Mouse (Mus musculus) neutrophil, adult 5-6 weeks (primary cell): ENCODE data around the gene Wdr81. TPM values are rescaled to one million over a fixed set of nuclear protein-coding genes. Genes with fewer than 3 reads are reported as not detected.

Experiments
- ATAC-seq: fragments of 151-379, 151-347 bp; 2 replicates; pipeline ENCODE4 v1.8.0; 2017; ENCODE audit warnings: mild to moderate bottlenecking, moderate TSS enrichment; ENCODE audit not compliant: insufficient number of reproducible peaks, poor library complexity, low FRiP score, severe bottlenecking; ENCODE audit errors: extremely low read depth
- total RNA-seq: library from RNA; stranded (forward); fragments of 200-1000 nt; gene quantifications from 2 replicates; pipeline ENCODE4 v1.2.3, GENCODE M21; 2017

The Wdr81 gene
- total RNA-seq, 1 experiment from 2014 or later: 16.3 TPM

DNA sequence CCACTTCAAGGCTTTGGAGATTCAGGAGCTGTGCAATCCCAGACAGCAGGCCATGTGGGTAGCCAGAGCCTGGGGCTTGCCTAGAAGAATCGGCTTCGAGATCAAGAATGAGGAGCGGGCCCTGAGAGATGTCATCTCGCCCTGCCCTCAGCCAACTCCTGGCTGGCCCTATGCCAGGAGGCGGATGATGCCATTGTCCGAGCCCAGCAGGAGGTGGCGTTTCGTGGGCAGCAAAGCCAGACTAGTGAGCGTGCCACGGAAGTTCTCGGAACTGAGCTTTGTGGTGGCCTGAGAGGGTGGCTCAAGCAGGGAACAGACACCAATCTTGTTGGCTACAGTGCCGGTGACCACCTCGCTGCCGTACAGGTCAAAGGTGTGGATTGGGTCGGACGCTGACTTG, 12.9 kb downstream of the Wdr81 start:
- no peak for ATAC-seq

DNA sequence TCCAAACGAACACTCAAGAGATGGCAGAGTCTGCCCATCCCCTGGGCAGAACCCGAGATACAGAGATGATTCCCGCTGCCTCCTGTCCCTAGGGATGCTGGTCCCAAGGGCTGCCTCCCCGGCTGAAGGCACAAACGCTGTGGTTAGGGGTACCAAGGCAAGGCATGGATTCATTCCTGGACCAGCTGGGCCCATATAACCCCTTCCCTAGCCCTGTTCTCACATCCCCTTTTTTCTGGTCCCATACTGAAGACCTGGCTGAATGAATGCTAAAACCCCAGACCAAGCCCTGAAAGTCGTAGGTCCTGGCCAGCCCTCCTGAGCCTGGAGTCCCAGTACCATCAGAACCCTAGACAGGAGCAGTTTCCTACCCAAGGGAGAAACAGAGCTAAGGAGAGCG, 13.5 kb downstream of the Wdr81 start:
- no peak for ATAC-seq

DNA sequence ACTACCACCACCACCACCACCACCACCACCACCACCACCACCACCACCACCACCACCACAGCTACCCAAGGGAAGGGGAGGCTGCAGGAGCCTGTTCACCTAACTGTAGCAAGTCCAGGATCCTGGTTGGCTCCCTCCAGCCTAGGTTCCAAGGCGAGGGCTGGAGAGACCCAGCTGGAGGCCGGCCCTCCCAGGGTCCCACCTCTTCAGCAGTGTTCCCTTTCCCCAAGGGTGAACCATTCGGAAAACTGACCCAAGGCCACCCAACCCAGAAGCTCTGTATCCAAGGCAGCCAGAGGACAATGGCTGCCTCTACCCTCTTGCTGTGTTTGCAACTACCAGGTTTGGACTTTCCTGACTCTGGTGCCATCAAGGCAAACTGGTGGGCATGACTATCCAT, 14.6 kb downstream of the Wdr81 start:
- no peak for ATAC-seq

DNA sequence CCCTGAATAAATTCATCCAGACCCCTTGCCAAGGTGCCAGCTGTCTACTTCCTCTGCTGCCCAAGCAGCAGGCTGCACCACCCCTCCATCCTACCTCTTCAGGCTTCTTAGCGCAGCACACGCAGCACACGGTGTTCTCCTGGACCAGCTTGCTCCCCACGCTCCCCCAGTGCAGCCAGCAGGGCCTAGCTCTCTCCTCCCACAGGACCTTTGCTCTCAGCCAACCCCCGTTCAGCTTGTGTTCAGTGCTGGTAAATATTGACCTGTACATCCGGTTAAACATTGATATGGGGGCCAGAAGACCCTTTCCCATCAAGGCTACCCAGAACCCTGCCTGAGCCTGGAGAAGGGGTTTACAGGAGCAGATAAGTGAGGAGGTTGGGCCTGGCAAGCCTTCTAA, 15.2 kb downstream of the Wdr81 start, which contains the start of gene Serpinf2:
Serpinf2 (minus strand) TSS at position 229 of the 400 bp plus-strand sequence.
- ATAC-seq: no peak

DNA sequence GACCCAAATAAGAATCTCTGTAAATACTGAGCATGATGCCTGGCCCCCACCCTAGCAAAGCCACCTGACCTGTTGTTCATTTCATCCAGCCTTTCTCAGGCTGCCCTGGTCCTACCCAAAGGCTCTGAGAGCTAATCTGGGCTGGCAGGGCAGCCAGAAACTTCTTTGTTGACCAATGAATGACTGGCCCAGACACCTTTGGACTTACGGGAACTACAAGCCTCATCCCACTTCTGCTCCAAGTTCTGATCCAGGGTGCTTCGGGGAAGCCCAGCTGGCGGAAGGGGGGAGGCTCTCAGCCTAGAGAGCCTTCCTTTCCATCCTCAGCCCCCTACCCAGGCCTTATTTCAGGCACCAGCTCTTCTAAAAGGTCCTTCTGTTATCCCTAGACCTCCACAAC, 15.7 kb downstream of the Wdr81 start:
- ATAC-seq: no peak

DNA sequence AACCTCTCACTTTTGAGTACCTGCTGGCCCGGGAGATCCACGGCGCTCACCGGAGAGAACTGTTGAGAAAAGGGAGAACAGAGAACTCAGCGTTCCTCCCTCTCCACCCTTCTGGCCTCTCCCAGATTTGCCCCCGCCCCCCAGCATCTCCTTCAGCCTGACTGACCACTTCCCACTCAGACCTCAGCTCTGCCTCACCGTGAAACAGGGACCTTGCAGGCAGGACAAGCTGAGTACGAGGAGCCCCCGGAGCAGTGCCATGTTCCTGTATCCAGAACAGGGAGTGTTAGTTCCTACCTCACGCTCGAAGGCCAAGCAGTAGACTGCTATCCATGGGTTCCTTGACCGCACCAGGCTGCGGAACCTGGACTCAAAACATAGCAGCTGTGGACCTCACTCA, 16.3 kb downstream of the Wdr81 start:
- no peak for ATAC-seq

DNA sequence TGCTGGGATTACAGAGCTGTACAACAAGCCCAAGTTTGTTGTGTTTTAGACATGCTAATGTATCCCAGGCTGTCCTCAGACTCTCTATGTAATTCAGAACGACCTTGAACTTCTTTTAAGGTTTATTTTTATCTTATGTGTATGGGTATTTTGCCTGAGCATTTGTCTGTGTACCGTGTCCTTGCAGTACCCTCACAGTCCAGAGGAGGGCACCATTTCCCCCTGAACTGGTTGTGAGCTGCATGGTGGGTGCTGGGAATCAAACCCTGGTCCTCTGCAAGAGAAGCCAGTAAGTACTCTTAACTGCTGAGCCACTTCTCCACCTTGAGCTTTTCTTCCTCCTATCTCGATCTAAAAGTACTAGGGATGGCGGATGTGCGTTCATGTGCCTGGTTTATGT, 20.4 kb downstream of the Wdr81 start:
- no peak for ATAC-seq

DNA sequence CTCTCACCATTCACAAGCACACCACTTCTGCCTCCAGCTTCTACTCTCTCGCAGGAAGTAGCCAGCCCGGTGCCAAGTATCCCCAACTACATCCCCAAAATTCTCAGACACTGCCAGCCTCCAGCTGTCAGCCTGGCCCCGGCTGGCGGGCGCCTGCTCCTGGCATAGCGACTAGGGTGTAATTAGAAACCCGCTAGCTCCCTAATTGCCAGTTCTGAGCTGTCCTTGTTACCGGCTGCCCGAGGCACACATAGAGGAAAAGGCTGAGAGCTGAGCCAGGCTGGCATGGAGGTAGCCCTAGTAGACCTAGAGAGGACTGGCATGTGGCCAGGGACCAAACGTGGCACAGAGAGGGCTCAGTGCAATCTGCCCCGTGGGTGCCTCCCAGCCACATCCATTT, 23.2 kb downstream of the Wdr81 start:
- ATAC-seq: no peak

DNA sequence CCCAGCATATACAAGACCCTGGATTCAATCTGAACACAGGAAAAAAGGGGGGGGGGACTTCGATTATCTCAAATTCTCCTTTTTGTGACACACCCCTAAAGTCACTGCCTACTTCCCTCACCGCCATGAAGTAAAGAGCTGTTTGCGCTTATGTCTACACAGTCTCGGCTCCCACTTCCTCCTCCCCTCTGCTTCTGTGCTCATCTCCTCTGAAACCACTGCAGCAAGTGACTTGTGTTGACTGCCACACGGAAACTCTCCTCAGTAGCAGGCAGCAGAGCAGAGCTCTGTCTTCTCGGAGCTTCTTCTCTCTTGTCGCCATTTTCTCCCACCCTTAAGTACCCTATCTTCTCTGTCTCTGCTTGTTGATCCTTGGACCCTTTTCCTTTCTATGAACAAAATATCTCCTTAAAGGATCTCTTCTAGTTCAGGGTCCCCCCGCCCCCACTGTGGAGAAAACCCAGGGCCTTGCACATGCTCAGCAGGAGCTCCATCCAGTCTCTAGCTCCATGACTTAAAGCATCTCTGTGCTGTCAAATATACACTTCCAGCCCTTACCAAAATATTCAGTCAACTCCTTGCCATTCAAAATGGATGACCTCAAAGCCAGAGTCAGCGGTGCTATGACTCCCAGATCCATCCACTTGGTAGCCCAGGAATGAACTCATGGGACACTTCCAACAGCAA, 25.4 kb downstream of the Wdr81 start:
- ATAC-seq: peak; percentile 86

DNA sequence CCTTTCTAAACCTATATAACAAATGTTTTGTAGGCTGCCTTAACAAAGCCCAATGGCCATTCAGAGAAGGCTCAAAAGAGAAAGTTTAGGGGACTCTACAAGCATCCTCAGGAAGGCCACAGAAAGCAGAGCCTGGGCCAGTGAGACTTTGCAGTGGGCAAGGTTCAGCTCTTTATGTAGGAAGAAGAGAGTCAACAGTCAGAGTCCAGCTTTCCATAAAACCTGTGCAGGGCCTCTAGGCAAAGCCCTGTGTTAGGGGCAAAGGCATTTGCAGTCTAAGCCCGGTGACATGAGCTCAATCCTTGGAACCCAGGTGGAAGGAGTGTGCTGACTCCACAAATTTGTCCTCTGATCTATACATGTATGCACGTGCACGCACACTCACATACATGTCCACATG, 30.1 kb downstream of the Wdr81 start:
- no peak for ATAC-seq

DNA sequence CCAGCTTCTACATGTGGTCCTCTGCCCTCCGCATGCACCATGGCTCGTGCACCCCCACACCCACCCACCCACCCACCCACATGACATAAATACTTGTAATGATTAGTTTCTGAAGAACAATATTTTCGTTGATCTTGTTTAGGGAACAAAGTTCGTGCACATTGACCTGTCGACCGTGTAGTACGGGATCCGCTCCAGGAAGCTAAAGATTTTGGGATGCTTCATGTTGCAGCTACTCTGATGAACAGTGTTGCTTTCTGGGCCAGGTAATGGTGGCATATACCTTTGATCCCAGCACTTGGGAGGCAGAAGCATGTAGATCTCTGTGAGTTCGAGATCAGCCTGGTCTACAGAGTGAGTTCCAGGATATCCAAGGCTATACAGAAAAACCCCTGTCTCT, 30.5 kb downstream of the Wdr81 start:
- no peak for ATAC-seq

DNA sequence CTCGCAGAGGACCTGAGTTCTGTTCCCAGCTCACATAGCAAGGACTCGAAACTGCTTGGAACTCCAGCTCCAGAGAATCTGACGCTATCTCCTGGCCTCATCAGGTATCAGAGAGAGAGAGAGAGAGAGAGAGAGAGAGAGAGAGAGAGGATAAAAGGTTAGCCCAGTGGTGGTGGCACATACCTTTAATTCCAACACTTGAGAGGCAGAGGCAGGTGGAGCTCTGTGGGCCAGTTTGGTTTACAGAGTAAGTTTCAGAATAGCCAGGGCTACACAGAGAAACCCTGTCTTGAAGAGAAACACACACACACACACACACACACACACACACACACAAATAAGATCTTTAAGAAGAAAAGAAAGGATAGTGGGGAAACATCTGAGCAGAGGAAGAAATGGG, 31.4 kb downstream of the Wdr81 start:
- no peak for ATAC-seq

DNA sequence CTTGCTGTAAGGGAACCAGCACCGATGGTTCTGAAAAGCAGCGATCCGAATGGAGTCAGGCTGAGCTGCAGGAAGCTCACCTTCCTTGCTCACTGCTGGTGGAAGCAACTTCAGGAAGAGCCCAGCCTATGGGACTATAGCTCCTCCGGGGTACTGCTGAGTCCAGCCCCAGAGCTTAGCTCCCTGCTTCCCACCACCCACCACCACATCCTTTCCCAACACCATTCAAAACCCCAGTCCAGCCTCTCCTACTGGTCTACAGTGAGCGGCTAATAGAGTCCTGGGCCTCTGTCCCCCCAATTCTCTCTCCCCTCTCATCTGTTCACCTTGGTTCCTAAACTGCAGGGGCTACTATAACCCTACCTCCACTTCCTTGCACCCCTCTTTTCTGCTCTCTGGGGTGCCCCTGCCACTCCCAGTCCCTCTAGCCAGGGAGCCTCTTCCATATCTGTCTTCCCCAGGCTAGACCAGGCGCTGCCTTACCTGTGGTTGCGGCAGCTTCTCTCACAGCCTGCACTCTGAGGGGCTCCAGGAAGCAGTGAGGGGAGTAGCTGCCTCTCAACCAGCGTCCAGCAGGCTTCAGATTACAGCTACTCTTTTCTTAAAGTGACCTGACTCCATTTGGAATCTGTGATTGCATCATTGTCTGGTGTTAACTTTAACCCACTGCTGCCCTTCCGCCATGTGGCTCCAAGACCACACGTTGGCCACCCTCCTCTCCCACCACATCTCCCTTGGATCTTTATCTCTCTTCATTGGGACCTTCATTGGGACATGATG, 32.3 kb downstream of the Wdr81 start, which contains the start of gene Serpinf1:
Serpinf1 (minus strand) TSS at position 689 of the 780 bp plus-strand sequence.
- no peak for ATAC-seq

DNA sequence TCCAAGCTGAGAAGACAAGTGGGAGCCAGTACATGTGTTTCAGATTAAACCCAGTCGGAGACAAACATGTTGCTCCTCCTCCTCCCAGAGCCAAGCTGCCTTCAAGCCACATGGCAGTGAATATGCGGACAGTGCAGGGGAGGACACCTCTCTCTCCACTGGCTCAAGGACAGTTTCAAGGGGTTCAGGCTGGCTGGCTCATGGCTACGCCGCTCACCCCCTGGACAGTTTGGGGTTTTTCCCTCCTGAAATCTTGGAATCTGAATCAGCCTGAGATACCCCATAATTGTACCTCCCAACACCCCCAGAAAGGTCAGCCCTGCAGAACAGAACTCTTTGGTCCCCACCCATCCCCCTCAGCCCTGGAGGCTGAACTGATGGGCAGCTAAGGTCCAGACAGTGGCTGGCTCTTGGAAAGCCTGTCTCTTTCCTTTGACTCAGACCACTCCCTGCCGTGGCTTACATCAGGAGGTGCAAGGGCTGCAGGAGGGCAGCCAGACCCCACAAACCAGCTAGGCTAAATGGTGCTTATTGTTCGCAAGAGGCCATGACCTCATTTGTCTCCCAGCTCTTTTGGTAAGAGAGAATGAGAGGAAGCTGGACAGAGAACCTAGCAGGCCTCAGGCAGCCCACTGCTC, 33.0 kb downstream of the Wdr81 start:
- ATAC-seq: no peak

DNA sequence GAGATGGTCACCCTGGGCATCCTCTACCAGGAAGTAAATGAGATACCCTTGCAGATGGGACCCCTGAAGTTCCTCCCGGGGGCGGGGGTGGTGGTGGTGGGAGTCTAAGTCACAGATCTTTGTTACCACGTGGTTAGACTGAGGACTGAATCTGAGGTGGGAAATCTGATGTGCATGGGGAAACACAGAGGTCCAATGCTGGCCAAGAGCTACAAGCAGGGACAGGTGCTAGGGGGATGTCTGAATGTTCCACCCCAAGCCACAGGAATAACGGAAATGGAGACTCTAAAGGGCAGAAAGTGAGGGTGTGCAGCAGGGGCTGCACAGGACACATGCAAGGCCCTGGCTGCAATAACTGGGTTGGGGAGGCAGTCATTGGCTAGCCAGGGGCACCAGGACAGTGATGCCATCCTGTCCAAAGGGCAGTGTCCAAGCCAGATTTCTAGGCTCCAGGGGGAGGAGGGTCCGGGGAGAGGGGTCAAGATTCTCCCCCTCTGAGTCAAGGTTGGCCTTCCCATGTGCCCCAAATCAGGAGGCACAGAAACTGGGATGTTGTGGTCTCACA, 33.6 kb downstream of the Wdr81 start:
- no peak for ATAC-seq

DNA sequence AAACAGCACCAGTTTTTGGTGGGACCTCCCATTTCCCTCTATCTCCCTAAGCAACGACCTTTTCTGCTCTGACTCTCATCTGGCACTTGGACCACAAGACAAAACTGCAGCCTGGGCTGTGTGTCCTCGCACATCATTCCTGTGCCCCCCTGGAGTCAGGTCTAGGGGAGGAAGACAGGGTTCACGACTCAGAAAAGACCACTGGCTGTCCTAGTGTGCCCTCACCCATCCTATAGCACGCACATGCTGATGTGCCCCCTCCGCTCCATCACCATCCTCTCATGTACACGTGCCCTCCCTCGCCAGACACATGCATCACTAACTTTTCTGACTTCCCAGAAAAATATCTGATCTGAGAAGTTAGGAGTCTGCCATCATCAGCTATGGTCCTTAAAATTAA, 34.5 kb downstream of the Wdr81 start:
- no peak for ATAC-seq

DNA sequence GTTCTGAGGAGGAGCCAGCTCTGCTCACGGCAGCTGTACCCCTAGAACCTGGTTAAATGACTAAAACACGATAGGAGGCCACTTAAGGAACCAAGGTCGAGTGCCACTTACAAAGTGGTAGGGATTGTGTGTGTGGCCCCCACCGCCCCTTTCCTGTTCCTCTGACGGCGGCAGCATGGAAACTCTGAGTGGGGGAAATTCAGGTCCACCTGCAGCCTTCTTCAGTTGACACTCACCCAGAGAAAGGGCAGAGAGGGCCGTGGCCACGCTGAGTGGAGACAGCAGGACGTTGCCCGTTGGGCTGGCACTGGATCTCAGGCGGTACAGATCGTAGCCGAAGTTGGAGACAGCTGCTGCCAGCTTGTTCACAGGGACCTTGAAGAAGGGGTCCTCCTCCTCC, 38.5 kb downstream of the Wdr81 start:
- no peak for ATAC-seq

DNA sequence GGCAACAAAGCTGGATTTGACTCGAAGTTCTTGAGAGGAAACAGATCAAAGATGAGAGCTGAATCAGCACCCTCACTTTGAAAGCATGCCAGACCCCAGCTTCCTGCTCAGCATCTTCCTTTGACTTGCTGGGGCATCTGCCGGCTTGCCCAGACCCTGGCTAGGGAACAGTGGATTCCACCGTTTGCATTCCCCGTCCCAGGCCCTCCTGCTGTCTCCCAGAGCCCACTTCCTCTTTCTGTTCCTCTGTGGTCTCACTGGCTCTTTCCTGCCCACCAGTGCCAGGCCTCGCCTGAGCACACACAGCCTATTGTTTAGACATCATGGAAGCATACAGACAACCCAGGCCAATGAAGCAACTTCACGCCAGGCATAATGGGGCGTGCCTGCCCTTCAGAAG, 39.4 kb downstream of the Wdr81 start:
- ATAC-seq: peak; percentile 47; the same call in 1 of the 2 replicates

DNA sequence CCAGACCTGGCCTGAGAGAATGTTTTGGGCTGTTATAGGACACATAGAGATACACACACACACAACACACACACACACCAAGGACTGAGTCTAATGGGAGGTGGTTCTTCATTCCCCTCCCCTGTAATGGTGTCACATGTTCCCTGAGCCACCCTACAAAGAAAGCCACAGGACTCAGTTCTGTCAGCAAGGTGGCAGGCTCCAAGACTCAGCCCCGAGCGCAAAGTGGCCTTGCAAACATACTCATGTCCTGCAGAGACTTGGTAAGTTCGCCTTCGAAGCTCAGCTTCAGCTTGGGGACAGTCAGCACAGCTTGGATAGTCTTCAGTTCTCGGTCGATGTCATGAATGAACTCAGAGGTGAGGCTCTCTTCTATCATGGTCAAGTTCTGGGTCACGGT, 43.9 kb downstream of the Wdr81 start:
- no peak for ATAC-seq
